Comparison of ENCODE assay signal across 12 mouse cellular contexts in genomic region chr13:6642453-6642852, GRCm38 (mm10). TPM values are rescaled to one million over a fixed set of nuclear protein-coding genes. Genes with fewer than 3 reads are reported as not detected.
DNase-seq lines count a peak whose midpoint lies in the region; ATAC-seq and TF ChIP-seq lines count a peak whose summit lies in the region.
"Had no signal": no experiment of that assay in that cellular context is flagged by ENCODE, and none has a peak within 500 bp of the region (broad histone marks: within the 10 kb centered on the region; RNA-seq: fewer than 3 reads in every experiment).

No protein-coding gene starts in this region.

- H3K4me1 ChIP-seq in kidney, embryonic 15.5 days: peaks cover 7% of the 10 kb centered on the region
- H3K4me1 ChIP-seq in forebrain, embryonic 16.5 days (replicated peaks; ENCODE audit: control insufficient read depth, insufficient read depth, low read length): peaks cover 6% of the 10 kb centered on the region

- 84% methylated on average over 5 of the region's 5 CpGs for WGBS in kidney, embryonic 15.5 days
- WGBS in forebrain, embryonic 16.5 days: 94% methylated on average over 5 of the region's 5 CpGs

- no peaks in the 10 kb centered on the region for H3K36me3 ChIP-seq in kidney, embryonic 15.5 days
- H3K36me3 ChIP-seq in forebrain, embryonic 16.5 days (ENCODE audit: control insufficient read depth, insufficient read depth): no peaks in the 10 kb centered on the region
- H3K36me3 ChIP-seq: limb, embryonic 13.5 days had no signal

- DNase-seq in kidney, adult 18-20 months: peak; percentile 54
- peak; percentile 88 for DNase-seq in MEL-GATA-1-ER (ENCODE audit: extremely low read depth, low read depth)
- DNase-seq in heart, postnatal 14 days: peak; percentile 50 to 71
- DNase-seq in gastrocnemius, adult 2 months: no peak
- DNase-seq in embryo, embryonic 10 days (ENCODE audit: low spot score): no peak
- DNase-seq: cerebellum, postnatal 10 days; midbrain, embryonic 14.5 days had no signal

- no peak for TF ChIP-seq CTCF in gastrocnemius, adult 2 months (IDR thresholded peaks at IDR 0.05)

- intact Hi-C loops in heart, postnatal 14 days (cut with DNase I): no loop called here
- intact Hi-C loops in gastrocnemius, adult 2 months (cut with DNase I): no loop called here

- H3K9ac ChIP-seq in kidney, embryonic 15.5 days: no peak overlapping the region
- H3K9ac ChIP-seq in forebrain, embryonic 16.5 days (replicated peaks; ENCODE audit: low read depth, low read length): no peak overlapping the region
- H3K9ac ChIP-seq: limb, embryonic 13.5 days had no signal

- no peak for ATAC-seq in kidney, embryonic 15.5 days (replicated peaks; ENCODE audit: low FRiP score)
- ATAC-seq in megakaryocyte progenitor cell, adult 5-6 weeks (replicated peaks; ENCODE audit: poor library complexity): peak; percentile 40
- no peak for ATAC-seq in forebrain, embryonic 16.5 days
- ATAC-seq: Patski had no signal

- H3K9me3 ChIP-seq in kidney, embryonic 15.5 days (replicated peaks): no peaks in the 10 kb centered on the region
- no peaks in the 10 kb centered on the region for H3K9me3 ChIP-seq in forebrain, embryonic 16.5 days (ENCODE audit: control insufficient read depth, low read length)
- H3K9me3 ChIP-seq: limb, embryonic 13.5 days had no signal

- H3K4me3 ChIP-seq in kidney, embryonic 15.5 days (replicated peaks): no peak overlapping the region
- H3K4me3 ChIP-seq in forebrain, embryonic 16.5 days (replicated peaks; ENCODE audit: low read length): no peak overlapping the region
- no peak overlapping the region for H3K4me3 ChIP-seq in gastrocnemius, adult 2 months
- H3K4me3 ChIP-seq: limb, embryonic 13.5 days had no signal

- no peaks in the 10 kb centered on the region; the same call in 1 of the 2 replicates for H3K27me3 ChIP-seq in kidney, embryonic 15.5 days
- H3K27me3 ChIP-seq in forebrain, embryonic 16.5 days (replicated peaks; ENCODE audit: control insufficient read depth, insufficient read depth, low read length): no peaks in the 10 kb centered on the region
- H3K27me3 ChIP-seq: Patski had no signal

- H3K27ac ChIP-seq in kidney, embryonic 15.5 days: no peak overlapping the region
- H3K27ac ChIP-seq in forebrain, embryonic 16.5 days (ENCODE audit: low read length): no peak overlapping the region
- no peak overlapping the region for H3K27ac ChIP-seq in gastrocnemius, adult 2 months
- H3K27ac ChIP-seq: limb, embryonic 13.5 days had no signal

- no peak overlapping the region for H3K4me2 ChIP-seq in kidney, embryonic 15.5 days
- H3K4me2 ChIP-seq in forebrain, embryonic 16.5 days (ENCODE audit: low read length): no peak overlapping the region
- H3K4me2 ChIP-seq: limb, embryonic 13.5 days had no signal

RNA-seq across cellular contexts. Expression of gene Pfkp, which starts 6.1 kb away (rescaled TPM):
- 25.6 and 28.3 TPM in 2 replicates for polyA plus RNA-seq in kidney, embryonic 15.5 days (2015; fragmentation: Nextera tagmentation; extraction: Ambion mirVana)
- total RNA-seq in heart, postnatal 14 days (2021): 10 to 100 TPM; 72.9 to 74.6 TPM
- 45.2 and 49.0 TPM in 2 replicates for total RNA-seq in megakaryocyte progenitor cell, adult 5-6 weeks (2015)
- 98.1 and 99.4 TPM in 2 replicates for total RNA-seq in megakaryocyte progenitor cell, adult 5-6 weeks (2017)
- 207 and 277 TPM in 2 replicates for polyA plus RNA-seq in forebrain, embryonic 16.5 days (2015; fragmentation: Nextera tagmentation; extraction: Ambion mirVana)
- total RNA-seq in gastrocnemius, adult 2 months (2021): 1 to 10 TPM; 4.0 to 5.8 TPM

Comparison
In these comparisons a context has a peak if more than half of its experiments do, and no peak if none do; other contexts are left out.
1. DNase-seq: peak in kidney, adult 18-20 months (single experiment), MEL-GATA-1-ER (single experiment) and heart, postnatal 14 days (2 of 2); none in gastrocnemius, adult 2 months (single experiment) and embryo, embryonic 10 days (single experiment).
2. RNA of gene Pfkp, which starts 6.1 kb away (total RNA-seq): 45.2 to 99.4 TPM in megakaryocyte progenitor cell, adult 5-6 weeks and 72.9 to 74.6 TPM in heart, postnatal 14 days; 4.0 to 5.8 TPM in gastrocnemius, adult 2 months; every median in the first group is over 4 times any median in the second.